Mouse (Mus musculus): ENCODE data around the gene Gdpd2. TPM values are rescaled to one million over a fixed set of nuclear protein-coding genes. Genes with fewer than 3 reads are reported as not detected.

Gdpd2 gene
- 7.0 and 7.8 TPM in 2 replicates for polyA plus RNA-seq (2015; fragmentation: Nextera tagmentation; extraction: Ambion mirVana)

DNA sequence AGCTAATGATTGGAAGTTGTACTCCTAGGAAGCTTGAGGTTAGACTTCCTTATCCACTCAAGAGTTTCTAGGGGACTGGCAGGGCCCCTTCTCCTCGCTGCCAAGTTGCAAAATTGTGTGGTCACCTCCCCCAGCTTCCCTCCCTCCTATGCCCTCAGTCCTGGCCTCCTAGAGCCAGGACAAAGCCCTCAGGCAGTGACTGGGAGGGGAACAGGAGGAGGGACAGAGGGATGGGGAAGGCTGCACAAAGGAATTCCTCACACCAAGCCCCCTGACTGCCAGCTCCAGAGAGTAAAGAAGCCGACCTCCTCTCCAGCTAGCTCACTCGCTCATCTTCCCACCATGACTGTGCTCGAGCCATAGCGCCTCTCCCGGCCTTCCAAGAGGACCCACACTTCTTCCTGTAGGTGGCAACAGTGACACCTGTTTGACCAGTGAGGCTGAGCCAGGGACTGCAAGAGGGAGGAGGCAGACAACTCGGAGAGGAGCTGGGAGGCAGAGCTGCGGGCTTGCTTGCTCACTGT lies at the start of gene Gdpd2:
Gene Gdpd2 (plus strand): TSS at position 209 of the 524 bp plus-strand sequence.
- ATAC-seq (ENCODE audit: insufficient read depth, low FRiP score, low read depth): 0 out of 2 replicates have a peak, but pooled peaks have one; percentile 65
- H3K27me3 ChIP-seq (replicated peaks): 0 out of 2 replicates have a peak, but pooled peaks cover 2% of the 10 kb centered on the region
- peak within 1 kb of the TSS; percentile 14; the same call in 1 of the 2 replicates for H3K4me3 ChIP-seq (replicated peaks)
- WGBS: 26% methylated on average over 8 of the region's 8 CpGs
- no peak within 1 kb of the TSS for H3K9ac ChIP-seq
- no peaks in the 10 kb centered on the region for H3K36me3 ChIP-seq
- H3K4me1 ChIP-seq: no peaks in the 10 kb centered on the region
- H3K4me2 ChIP-seq: peak within 1 kb of the TSS; percentile 37
- H3K9me3 ChIP-seq: no peaks in the 10 kb centered on the region
- H3K27ac ChIP-seq: no peak within 1 kb of the TSS

DNA sequence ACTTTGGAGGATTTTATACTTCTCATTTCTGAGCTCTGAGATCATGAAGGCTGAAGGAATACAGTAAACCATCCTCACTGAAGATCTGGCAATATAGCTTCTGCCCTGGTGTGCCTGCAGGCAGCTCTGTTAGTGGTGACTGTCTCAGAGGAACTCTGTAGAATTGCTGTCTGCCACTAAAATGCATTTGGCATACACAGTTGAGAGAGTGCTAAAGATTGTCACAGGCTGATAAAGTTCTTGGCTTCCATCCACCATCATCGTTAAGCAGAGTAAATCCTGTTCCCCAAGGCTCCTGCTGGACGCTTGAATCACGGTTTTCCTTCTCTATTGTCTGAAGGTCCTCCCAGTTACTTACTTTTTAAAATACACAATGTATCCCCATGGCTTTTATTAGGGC lies 43.1 kb upstream of the Gdpd2 start:
- no peak for ATAC-seq (ENCODE audit: insufficient read depth, low FRiP score, low read depth)
- Histone ChIP-seq H3K4me2 (no peak overlapping the region), H3K4me1 (no peaks in the 10 kb centered on the region), H3K4me3 (replicated peaks) (no peak overlapping the region), H3K9ac (no peak overlapping the region), H3K9me3 (no peaks in the 10 kb centered on the region), H3K27me3 (replicated peaks) (no peaks in the 10 kb centered on the region; the same call in 1 of the 2 replicates), H3K36me3 (no peaks in the 10 kb centered on the region), H3K27ac (no peak overlapping the region)
- WGBS: 52% methylated on average over 3 of the region's 3 CpGs

DNA sequence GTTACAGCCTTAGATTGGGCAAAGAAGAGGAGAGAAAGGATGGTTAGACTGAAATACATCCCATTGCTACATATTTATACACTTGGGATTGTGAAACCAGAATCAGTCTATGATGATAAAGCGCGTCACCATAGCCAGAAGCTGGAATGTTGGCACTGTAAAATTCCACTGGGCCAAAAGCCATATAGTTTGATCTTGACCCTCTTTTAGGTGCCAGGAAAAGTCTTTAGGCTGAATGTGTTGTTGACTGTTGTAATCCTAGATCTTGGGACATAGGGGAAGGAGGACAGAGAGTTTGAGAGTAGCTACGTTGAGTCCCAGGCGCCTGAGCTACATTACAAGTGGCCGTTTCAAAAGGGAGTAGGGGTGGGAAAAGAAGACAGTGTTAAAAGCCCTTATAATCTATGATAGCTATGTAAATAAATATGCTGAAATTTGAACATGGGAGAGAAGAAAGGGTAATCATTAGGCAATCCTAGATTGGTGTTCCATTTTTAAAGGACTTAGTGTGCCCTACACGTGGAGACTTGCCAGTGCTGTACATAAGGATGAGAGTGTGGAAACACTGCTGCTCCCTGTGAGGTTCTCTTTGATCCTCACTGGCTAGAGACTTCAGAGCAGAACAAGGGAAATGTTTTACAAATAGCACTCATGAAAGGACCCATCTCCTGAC lies 42.2 kb upstream of the Gdpd2 start:
- 73% methylated on average over 6 of the region's 6 CpGs for WGBS
- Histone ChIP-seq H3K9ac (no peak overlapping the region), H3K4me2 (no peak overlapping the region), H3K27ac (no peak overlapping the region), H3K36me3 (no peaks in the 10 kb centered on the region), H3K9me3 (no peaks in the 10 kb centered on the region), H3K27me3 (replicated peaks) (no peaks in the 10 kb centered on the region; the same call in 1 of the 2 replicates), H3K4me3 (replicated peaks) (no peak overlapping the region), H3K4me1 (no peaks in the 10 kb centered on the region)
- ATAC-seq (ENCODE audit: insufficient read depth, low FRiP score, low read depth): no peak

DNA sequence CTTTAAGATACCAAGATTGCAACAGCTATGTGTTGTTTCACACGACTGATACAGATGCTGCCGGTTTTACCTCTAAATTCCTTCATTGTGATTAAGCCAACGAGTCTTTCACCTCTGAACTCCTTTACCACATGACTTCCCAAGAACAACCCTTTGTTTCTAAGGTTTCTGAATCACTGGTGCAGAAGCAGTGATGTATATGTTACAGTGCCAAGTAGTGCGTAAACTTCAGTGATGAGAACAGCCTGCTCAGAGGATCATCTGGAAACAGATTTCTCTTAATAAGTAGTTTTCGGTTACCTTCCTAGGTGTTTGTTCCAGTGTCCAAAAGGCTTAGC lies 41.7 kb upstream of the Gdpd2 start:
- no peak for ATAC-seq (ENCODE audit: insufficient read depth, low FRiP score, low read depth)
- Histone ChIP-seq H3K9me3 (no peaks in the 10 kb centered on the region), H3K27ac (no peak overlapping the region), H3K4me2 (no peak overlapping the region), H3K36me3 (no peaks in the 10 kb centered on the region), H3K4me3 (replicated peaks) (no peak overlapping the region), H3K9ac (no peak overlapping the region), H3K27me3 (replicated peaks) (no peaks in the 10 kb centered on the region; the same call in 1 of the 2 replicates), H3K4me1 (no peaks in the 10 kb centered on the region)
- 74% methylated on average over 5 of the region's 5 CpGs for WGBS

DNA sequence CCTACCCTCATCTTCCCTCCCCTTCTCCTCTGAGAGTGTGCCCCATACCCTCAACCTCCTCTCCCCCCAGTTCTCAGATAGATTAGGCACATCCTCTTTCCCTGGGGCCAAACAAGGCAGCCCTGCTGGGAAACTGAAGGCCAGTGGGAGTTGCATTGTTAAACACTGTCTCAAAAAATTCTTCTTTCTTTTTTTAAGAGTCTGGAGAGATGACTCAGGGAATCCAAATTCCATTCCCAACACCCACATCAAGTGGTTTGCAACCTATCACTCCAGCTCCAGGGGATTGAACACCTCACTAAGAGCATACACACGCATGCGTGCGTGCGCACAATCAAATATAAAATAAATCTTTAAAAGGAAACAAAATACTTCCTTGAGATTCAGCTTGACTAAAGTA lies 32.9 kb upstream of the Gdpd2 start:
- no peak overlapping the region for H3K9ac ChIP-seq
- no peak overlapping the region for H3K4me2 ChIP-seq
- no peak overlapping the region for H3K27ac ChIP-seq
- WGBS: 90% methylated on average over 4 of the region's 4 CpGs
- H3K9me3 ChIP-seq: no peaks in the 10 kb centered on the region
- ATAC-seq (ENCODE audit: insufficient read depth, low FRiP score, low read depth): no peak
- no peaks in the 10 kb centered on the region for H3K36me3 ChIP-seq
- no peaks in the 10 kb centered on the region for H3K27me3 ChIP-seq (replicated peaks)
- no peaks in the 10 kb centered on the region for H3K4me1 ChIP-seq
- H3K4me3 ChIP-seq (replicated peaks): no peak overlapping the region

DNA sequence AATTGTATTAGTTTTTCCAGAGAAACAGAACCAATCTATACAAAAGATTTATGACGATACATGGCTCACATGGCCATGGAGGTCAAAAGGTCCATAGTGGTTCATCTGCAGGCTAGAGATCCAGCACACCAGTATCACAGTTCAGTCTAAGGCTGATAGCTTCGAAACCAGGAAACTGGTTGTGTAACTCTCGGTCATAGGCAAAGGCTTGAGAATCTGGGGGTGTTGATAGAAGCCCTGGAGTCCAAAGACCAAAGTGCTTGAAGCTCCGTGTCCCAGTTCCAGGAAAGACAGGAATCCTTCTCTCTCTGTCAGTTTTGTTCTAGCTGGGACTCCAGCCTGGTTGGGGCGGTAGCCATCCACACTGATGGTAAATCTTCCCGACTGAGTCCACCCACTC lies 21.6 kb upstream of the Gdpd2 start:
- WGBS: 87% methylated on average over 6 of the region's 6 CpGs
- Histone ChIP-seq H3K9me3 (no peaks in the 10 kb centered on the region), H3K27ac (no peak overlapping the region), H3K4me1 (no peaks in the 10 kb centered on the region), H3K36me3 (no peaks in the 10 kb centered on the region), H3K9ac (no peak overlapping the region), H3K27me3 (replicated peaks) (no peaks in the 10 kb centered on the region), H3K4me3 (replicated peaks) (no peak overlapping the region), H3K4me2 (no peak overlapping the region)
- no peak for ATAC-seq (ENCODE audit: insufficient read depth, low FRiP score, low read depth)

DNA sequence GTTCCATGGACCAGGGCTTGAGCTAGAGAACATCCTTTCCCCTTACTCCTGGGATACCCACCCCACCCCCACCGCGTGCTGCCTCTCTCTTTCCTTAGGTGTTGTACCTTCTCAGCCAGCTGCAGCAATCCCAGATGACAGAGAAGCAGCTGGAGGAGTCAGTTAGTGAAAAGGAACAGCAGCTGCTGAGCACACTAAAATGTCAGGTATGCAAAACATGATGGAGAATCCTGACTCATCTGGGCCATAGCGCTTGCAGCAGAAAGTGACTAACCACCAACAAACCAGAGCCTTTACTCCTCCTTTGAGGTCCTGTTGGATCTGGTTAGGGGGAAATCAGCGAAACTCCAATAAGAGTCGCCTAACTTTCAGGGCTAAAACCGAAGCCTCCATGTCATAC lies 13.5 kb upstream of the Gdpd2 start:
- H3K27ac ChIP-seq: no peak overlapping the region
- 92% methylated on average over 6 of the region's 6 CpGs for WGBS
- H3K36me3 ChIP-seq: no peaks in the 10 kb centered on the region
- no peaks in the 10 kb centered on the region for H3K4me1 ChIP-seq
- no peak overlapping the region for H3K9ac ChIP-seq
- H3K4me3 ChIP-seq (replicated peaks): no peak overlapping the region
- no peak for ATAC-seq (ENCODE audit: insufficient read depth, low FRiP score, low read depth)
- H3K27me3 ChIP-seq (replicated peaks): no peaks in the 10 kb centered on the region
- no peaks in the 10 kb centered on the region for H3K9me3 ChIP-seq
- no peak overlapping the region for H3K4me2 ChIP-seq

DNA sequence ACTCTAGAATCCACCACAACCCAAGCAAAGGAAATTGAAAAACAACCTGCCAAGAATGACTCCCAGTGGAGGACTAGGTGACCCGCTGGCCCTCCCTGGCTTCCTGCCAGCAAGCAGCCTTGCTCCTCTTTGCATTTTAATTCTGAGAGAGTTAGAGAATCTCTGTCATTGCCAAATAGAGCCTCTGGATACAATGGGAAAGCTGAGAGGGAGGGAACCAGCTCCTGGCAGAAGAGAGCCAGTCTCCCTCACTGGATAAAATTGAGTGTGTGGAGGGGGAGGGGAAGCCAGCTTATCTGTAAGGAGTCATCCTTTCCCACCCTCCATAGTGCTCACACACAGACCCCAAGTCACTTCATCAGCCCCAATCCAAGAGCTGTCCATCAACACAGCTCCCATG lies 726 bp upstream of the Gdpd2 start:
- H3K27ac ChIP-seq: no peak overlapping the region
- WGBS: 30% methylated on average over 1 of the region's 1 CpGs
- H3K36me3 ChIP-seq: no peaks in the 10 kb centered on the region
- H3K9ac ChIP-seq: no peak overlapping the region
- 0 out of 2 replicates have a peak, but pooled peaks cover 2% of the 10 kb centered on the region for H3K27me3 ChIP-seq (replicated peaks)
- H3K4me2 ChIP-seq: no peak overlapping the region
- H3K9me3 ChIP-seq: no peaks in the 10 kb centered on the region
- H3K4me3 ChIP-seq (replicated peaks): no peak overlapping the region
- H3K4me1 ChIP-seq: no peaks in the 10 kb centered on the region
- no peak for ATAC-seq (ENCODE audit: insufficient read depth, low FRiP score, low read depth)

DNA sequence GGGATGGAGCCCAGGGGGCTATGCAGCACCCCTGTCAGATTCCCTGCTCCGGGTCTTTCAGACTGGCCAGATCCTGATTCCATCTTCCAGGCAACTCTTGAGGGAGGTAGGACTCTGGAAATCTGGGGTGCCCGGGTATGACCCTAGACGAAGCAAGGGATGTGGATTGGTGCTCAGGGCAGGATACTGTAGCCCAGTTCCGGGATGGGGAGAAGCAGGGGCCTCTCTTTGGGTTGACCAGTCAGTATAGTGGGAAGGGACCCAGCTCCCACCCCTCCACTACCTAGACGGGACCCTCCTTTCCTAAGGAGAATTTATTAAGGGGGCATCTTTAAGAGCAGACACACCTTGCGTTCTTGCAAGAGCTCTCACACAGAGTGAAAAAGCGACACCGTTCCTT lies 593 bp downstream of the Gdpd2 start:
- 0 out of 2 replicates have a peak, but pooled peaks cover 2% of the 10 kb centered on the region for H3K27me3 ChIP-seq (replicated peaks)
- no peak overlapping the region for H3K9ac ChIP-seq
- 39% methylated on average over 8 of the region's 8 CpGs for WGBS
- no peaks in the 10 kb centered on the region for H3K9me3 ChIP-seq
- H3K4me1 ChIP-seq: no peaks in the 10 kb centered on the region
- no peak for ATAC-seq (ENCODE audit: insufficient read depth, low FRiP score, low read depth)
- no peak overlapping the region for H3K27ac ChIP-seq
- H3K4me2 ChIP-seq: peak overlapping the region; percentile 37
- no peaks in the 10 kb centered on the region for H3K36me3 ChIP-seq
- peak overlapping the region; percentile 14; the same call in 1 of the 2 replicates for H3K4me3 ChIP-seq (replicated peaks)

DNA sequence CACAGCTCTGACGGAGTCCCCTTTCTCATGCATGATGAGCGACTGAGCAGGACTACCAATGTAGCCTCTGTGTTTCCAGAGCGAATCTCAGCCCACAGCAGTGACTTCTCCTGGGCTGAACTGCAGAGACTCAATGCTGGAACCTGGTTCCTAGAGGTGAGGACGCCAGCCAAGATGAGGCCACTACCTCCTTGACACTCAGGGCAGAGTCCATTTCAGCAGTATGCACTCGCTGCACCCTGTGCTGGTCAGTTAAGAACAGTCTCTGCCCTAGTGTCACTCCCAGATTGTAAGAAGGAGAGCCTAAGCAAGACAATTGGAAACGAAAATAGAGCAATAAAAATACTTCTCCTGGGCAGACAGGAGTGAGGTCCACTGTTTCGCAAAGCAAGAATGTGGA lies 4.7 kb downstream of the Gdpd2 start:
- 0 out of 2 replicates have a peak, but pooled peaks cover 2% of the 10 kb centered on the region for H3K27me3 ChIP-seq (replicated peaks)
- no peak overlapping the region for H3K9ac ChIP-seq
- no peak for ATAC-seq (ENCODE audit: insufficient read depth, low FRiP score, low read depth)
- H3K4me3 ChIP-seq (replicated peaks): no peak overlapping the region
- no peak overlapping the region for H3K27ac ChIP-seq
- no peak overlapping the region for H3K4me2 ChIP-seq
- H3K36me3 ChIP-seq: no peaks in the 10 kb centered on the region
- WGBS: 68% methylated on average over 7 of the region's 7 CpGs
- H3K4me1 ChIP-seq: no peaks in the 10 kb centered on the region
- H3K9me3 ChIP-seq: no peaks in the 10 kb centered on the region

DNA sequence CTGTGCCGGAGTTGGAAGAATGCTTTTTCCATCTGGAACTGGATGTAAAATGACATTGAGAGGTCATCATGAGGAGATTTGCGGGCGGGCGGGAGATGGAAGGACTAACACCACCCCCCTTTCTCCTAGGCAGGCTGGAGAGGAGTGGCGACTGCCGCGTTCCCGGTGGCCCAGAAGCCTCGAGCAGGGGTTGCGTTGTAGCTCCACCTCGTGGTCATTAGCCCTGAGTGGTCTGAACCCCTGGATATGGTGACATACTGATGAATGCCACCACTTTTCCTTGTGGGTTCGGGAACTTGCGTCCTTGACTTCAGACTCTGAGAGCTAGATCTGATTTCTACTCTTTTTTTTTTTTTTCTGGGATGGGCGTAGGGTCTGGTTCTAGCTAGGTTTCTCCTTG lies 9.2 kb downstream of the Gdpd2 start:
- Histone ChIP-seq H3K4me3 (replicated peaks) (peak overlapping the region; percentile 23), H3K27ac (no peak overlapping the region), H3K4me2 (peak overlapping the region; percentile 50), H3K9me3 (no peaks in the 10 kb centered on the region), H3K27me3 (replicated peaks) (no peaks in the 10 kb centered on the region), H3K36me3 (no peaks in the 10 kb centered on the region), H3K4me1 (no peaks in the 10 kb centered on the region), H3K9ac (no peak overlapping the region)
- WGBS: 18% methylated on average over 14 of the region's 14 CpGs
- ATAC-seq (ENCODE audit: insufficient read depth, low FRiP score, low read depth): no peak

DNA sequence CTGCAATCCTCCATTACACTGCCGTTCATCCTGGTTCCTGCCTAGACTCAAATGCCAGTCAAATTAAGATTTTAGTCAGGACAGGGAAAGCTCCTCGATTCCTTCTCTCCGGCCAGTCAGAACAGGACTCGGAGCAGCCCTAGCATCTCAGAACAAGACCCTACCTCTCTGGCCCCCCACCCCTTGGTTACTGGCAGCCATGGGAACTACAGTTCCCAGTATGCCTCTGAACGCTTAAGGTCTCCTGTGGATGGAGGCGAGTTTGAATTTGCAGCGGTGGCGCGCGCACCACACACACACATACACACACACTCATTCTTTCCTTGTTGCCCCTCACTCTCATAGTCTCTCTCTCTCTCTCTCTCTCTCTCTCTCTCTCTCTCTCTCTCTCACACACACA lies 9.8 kb downstream of the Gdpd2 start:
- Histone ChIP-seq H3K36me3 (no peaks in the 10 kb centered on the region), H3K4me3 (replicated peaks) (peak overlapping the region; percentile 23), H3K27ac (no peak overlapping the region), H3K4me1 (no peaks in the 10 kb centered on the region), H3K4me2 (peak overlapping the region; percentile 50), H3K9me3 (no peaks in the 10 kb centered on the region), H3K27me3 (replicated peaks) (no peaks in the 10 kb centered on the region), H3K9ac (no peak overlapping the region)
- no peak for ATAC-seq (ENCODE audit: insufficient read depth, low FRiP score, low read depth)
- 17% methylated on average over 10 of the region's 10 CpGs for WGBS
